Mouse (Mus musculus): ENCODE data around the gene Mcpt4.
"Not testable (repeated sequence)": the region's sequence is repeated elsewhere in the genome, so short reads cannot be mapped to it uniquely, and the experiment has no call there.

Mcpt4 gene

GRCm38 (mm10) chr14:56062213-56062612, at the start of gene Mcpt4:
TSS of gene Mcpt4 (minus strand) at chr14:56062313.
- DNase-seq, result not testable (repeated sequence)

GRCm38 (mm10) chr14:56105447-56106180, 43.5 kb upstream of the Mcpt4 start:
- DNase-seq, result no peak

- DNase-seq, result no peak
Measured at GRCm38 (mm10) chr14:56105016-56105415, 42.9 kb upstream of the Mcpt4 start.

- DNase-seq, result no peak
Measured at GRCm38 (mm10) chr14:56103452-56103851, 41.3 kb upstream of the Mcpt4 start.

- DNase-seq, result no peak
Measured at GRCm38 (mm10) chr14:56102386-56102785, 40.3 kb upstream of the Mcpt4 start, which contains the start of gene Ctsg. TSS of gene Ctsg (minus strand) at chr14:56102574.

- no peak for DNase-seq
Measured at GRCm38 (mm10) chr14:56098940-56099339, 36.8 kb upstream of the Mcpt4 start.

- no peak for DNase-seq
Measured at GRCm38 (mm10) chr14:56097597-56097996, 35.5 kb upstream of the Mcpt4 start.

- no peak for DNase-seq
Measured at GRCm38 (mm10) chr14:56093353-56093752, 31.2 kb upstream of the Mcpt4 start.

- no peak for DNase-seq
Measured at GRCm38 (mm10) chr14:56086711-56087110, 24.6 kb upstream of the Mcpt4 start.

- no peak for DNase-seq
Measured at GRCm38 (mm10) chr14:56085167-56085566, 23.1 kb upstream of the Mcpt4 start, which contains the start of gene Mcpt8. TSS of gene Mcpt8 (minus strand) at chr14:56085273.

- peak; percentile 52 to 74 for DNase-seq
Measured at GRCm38 (mm10) chr14:56082016-56082415, 19.9 kb upstream of the Mcpt4 start.

- DNase-seq, result no peak
Measured at GRCm38 (mm10) chr14:56057722-56058121, 4.4 kb downstream of the Mcpt4 start.

- no peak for DNase-seq
Measured at GRCm38 (mm10) chr14:56055408-56055807, 6.7 kb downstream of the Mcpt4 start.

- not testable (repeated sequence) for DNase-seq
Measured at GRCm38 (mm10) chr14:56041792-56042191, 20.3 kb downstream of the Mcpt4 start, which contains the start of gene Mcpt2. TSS of gene Mcpt2 (plus strand) at chr14:56042041.

GRCm38 (mm10) chr14:56034433-56034832, 27.7 kb downstream of the Mcpt4 start:
- DNase-seq, result no peak

- DNase-seq, result not testable (repeated sequence)
Measured at GRCm38 (mm10) chr14:56030395-56030794, 31.7 kb downstream of the Mcpt4 start, which contains the start of gene Mcpt9. TSS of gene Mcpt9 (minus strand) at chr14:56030495.

- DNase-seq, result not testable (repeated sequence)
Measured at GRCm38 (mm10) chr14:56021305-56021704, 40.8 kb downstream of the Mcpt4 start.

GRCm38 (mm10) chr14:56019446-56019845, 42.7 kb downstream of the Mcpt4 start:
- no peak for DNase-seq

- not testable (repeated sequence) for DNase-seq
Measured at GRCm38 (mm10) chr14:56017671-56018070, 44.4 kb downstream of the Mcpt4 start, which contains the start of gene Mcpt1. TSS of gene Mcpt1 (plus strand) at chr14:56017971.

- DNase-seq, result no peak
Measured at GRCm38 (mm10) chr14:56013924-56014323, 48.2 kb downstream of the Mcpt4 start.

GRCm38 (mm10) chr14:56013147-56013546, 49.0 kb downstream of the Mcpt4 start:
- DNase-seq, result no peak
